Mouse (Mus musculus) embryonic facial prominence, embryonic 13.5 days (tissue): ENCODE measurements around the gene Nhp2. TPM values are rescaled to one million over a fixed set of nuclear protein-coding genes. Genes with fewer than 3 reads are reported as not detected.
A peak's percentile ranks its signal among the peaks of the same experiment; 100 is the strongest.
"Not testable (repeated sequence)": the region's sequence is repeated elsewhere in the genome, so short reads cannot be mapped to it uniquely, and the experiment has no call there.

Source experiments
- ATAC-seq: fragments of 200-750 bp; cut with Nextera tagmentation; 2 replicates; pipeline ENCODE4 v1.8.0; 2017; ENCODE audit warnings: low read depth; ENCODE audit not compliant: insufficient number of reproducible peaks, insufficient read depth, low FRiP score, low TSS enrichment
- H3K27ac ChIP-seq: fragments of 300-500 bp; sonication (generic); 2 replicates; pipeline ENCODE4 v1.5.1; 2015; ENCODE audit warnings: moderate library complexity, mild to moderate bottlenecking, inconsistent platforms
- H3K27me3 ChIP-seq: fragments of 300-500 bp; sonication (generic); 2 replicates; pipeline ENCODE4 v1.6.1; 2015; ENCODE audit warnings: mild to moderate bottlenecking, inconsistent platforms
- H3K36me3 ChIP-seq: fragments of 300-500 bp; sonication (generic); 2 replicates; pipeline ENCODE4 v1.6.1; 2015; ENCODE audit warnings: mild to moderate bottlenecking, inconsistent platforms
- H3K4me1 ChIP-seq: fragments of 300-500 bp; sonication (generic); 2 replicates; pipeline ENCODE4 v1.6.1; 2015; ENCODE audit warnings: inconsistent platforms
- H3K4me2 ChIP-seq: fragments of 300-500 bp; sonication (generic); 2 replicates; pipeline ENCODE4 v1.6.1; 2015; ENCODE audit warnings: moderate library complexity, mild to moderate bottlenecking, inconsistent platforms
- H3K4me3 ChIP-seq: fragments of 300-500 bp; sonication (generic); 2 replicates; pipeline ENCODE4 v1.5.1; 2015; ENCODE audit warnings: mild to moderate bottlenecking, inconsistent platforms
- H3K9ac ChIP-seq: fragments of 300-500 bp; sonication (generic); 2 replicates; pipeline ENCODE4 v1.6.1; 2015; ENCODE audit warnings: mild to moderate bottlenecking, inconsistent platforms
- H3K9me3 ChIP-seq: fragments of 300-500 bp; sonication (generic); 2 replicates; pipeline ENCODE4 v1.6.1; 2016; ENCODE audit warnings: inconsistent platforms
- WGBS: fragments of 180-500 bp; shearing (Covaris S2); methylation state at CpG from one replicate; pipeline ENCODE4 v1.1.7; 2015; ENCODE audit warnings: mixed read lengths; 5-methylcytosine and 5-hydroxymethylcytosine counted together
- polyA plus RNA-seq: library from polyadenylated mRNA; unstranded; fragments of >200 nt; fragmentation: Nextera tagmentation; extraction: Ambion mirVana; gene quantifications from 2 replicates; pipeline ENCODE4 v1.2.1, GENCODE M21; 2015

The Nhp2 gene
- polyA plus RNA-seq, 1 experiment from 2014 or later = 151 TPM

DNA sequence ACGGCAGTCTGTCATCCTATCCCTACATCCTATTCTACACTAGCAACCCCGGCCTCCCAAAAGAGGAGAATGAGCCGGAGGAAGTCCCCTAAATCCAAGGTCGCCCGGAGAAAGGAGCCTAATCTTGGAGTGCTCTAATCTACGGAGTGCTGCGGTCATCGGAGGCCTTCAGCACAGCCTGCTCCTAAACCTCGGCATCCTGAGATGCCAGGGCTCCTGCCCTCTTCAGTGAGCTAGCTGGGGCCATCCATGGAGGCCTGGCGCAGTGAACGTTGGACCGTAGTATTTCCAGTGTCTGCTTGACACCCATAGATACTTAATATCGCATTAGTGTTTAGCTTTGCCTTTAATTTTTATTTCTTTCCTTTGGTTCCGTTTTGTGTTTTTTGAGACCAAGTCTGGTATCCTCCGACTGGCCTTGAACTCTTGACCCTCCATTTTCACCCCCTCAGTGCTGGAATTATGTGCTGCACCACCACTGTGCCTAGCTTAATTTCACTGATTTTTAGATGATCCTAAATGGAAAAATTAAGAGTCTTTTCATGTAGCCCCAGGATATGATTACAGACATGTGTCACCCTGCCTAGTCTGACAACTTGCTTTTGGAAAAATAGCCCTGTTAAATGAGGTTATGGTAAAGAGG is 12.3 kb upstream of the Nhp2 start:
- peak overlapping the region; percentile 100 for H3K9ac ChIP-seq
- H3K4me1 ChIP-seq = peaks cover 33% of the 10 kb centered on the region
- H3K36me3 ChIP-seq = peaks cover 32% of the 10 kb centered on the region
- peak overlapping the region; percentile 88 for H3K4me2 ChIP-seq
- H3K27ac ChIP-seq = peak overlapping the region; percentile 85
- H3K9me3 ChIP-seq = no peaks in the 10 kb centered on the region
- ATAC-seq = peak; percentile 16; the same call in 1 of the 2 replicates
- H3K27me3 ChIP-seq = no peaks in the 10 kb centered on the region
- 9% methylated on average over 15 of the region's 15 CpGs for whole genome bisulfite sequencing
- peak overlapping the region; percentile 97 for H3K4me3 ChIP-seq

GRCm38 (mm10) chr11:51609266-51609909 is 10.1 kb upstream of the Nhp2 start:
- H3K4me1 ChIP-seq = peaks cover 17% of the 10 kb centered on the region
- no peak overlapping the region for H3K9ac ChIP-seq
- H3K27ac ChIP-seq = no peak overlapping the region
- no peaks in the 10 kb centered on the region for H3K27me3 ChIP-seq
- peaks cover 10% of the 10 kb centered on the region for H3K36me3 ChIP-seq
- no peak overlapping the region for H3K4me3 ChIP-seq
- H3K9me3 ChIP-seq = no peaks in the 10 kb centered on the region
- ATAC-seq = no peak
- H3K4me2 ChIP-seq = no peak overlapping the region
- 79% methylated on average over 3 of the region's 3 CpGs for WGBS

- 88% methylated on average over 5 of the region's 5 CpGs for WGBS
- not testable (repeated sequence) for H3K9ac ChIP-seq, H3K27ac ChIP-seq, H3K27me3 ChIP-seq, H3K36me3 ChIP-seq, H3K4me2 ChIP-seq, H3K4me3 ChIP-seq, H3K9me3 ChIP-seq, ATAC-seq
- H3K4me1 ChIP-seq = peaks cover 17% of the 10 kb centered on the region
These were observed 9.6 kb upstream of the Nhp2 start for GRCm38 (mm10) chr11:51609940-51610339.

DNA sequence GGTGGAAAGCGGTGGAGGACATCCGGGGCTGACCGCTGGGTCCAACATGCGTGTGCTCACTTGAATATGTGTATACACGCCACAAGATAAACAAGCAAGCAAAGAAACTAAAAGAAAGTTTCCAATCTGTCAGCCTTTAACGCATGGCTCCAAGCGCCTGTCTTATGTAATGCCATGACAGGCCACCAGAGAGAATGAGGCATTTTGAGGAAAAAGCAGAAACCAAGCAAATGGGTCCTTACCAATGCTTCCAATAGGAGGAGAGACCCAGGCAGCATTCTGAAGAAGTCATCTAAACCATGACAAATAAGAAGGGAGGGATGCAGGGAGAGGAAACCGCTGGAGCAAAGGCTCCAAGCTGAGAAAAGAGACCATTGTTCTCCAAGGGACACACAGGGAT is 5.3 kb upstream of the Nhp2 start:
- Histone ChIP-seq H3K9ac (0 out of 2 replicates have a peak overlapping the region, but pooled peaks have one; percentile 77), H3K4me3 (no peak overlapping the region), H3K9me3 (no peaks in the 10 kb centered on the region), H3K27ac (0 out of 2 replicates have a peak overlapping the region, but pooled peaks have one; percentile 85), H3K36me3 (no peaks in the 10 kb centered on the region), H3K4me2 (no peak overlapping the region), H3K4me1 (peaks cover 18% of the 10 kb centered on the region), H3K27me3 (no peaks in the 10 kb centered on the region)
- 75% methylated on average over 8 of the region's 8 CpGs for WGBS
- no peak for ATAC-seq

DNA sequence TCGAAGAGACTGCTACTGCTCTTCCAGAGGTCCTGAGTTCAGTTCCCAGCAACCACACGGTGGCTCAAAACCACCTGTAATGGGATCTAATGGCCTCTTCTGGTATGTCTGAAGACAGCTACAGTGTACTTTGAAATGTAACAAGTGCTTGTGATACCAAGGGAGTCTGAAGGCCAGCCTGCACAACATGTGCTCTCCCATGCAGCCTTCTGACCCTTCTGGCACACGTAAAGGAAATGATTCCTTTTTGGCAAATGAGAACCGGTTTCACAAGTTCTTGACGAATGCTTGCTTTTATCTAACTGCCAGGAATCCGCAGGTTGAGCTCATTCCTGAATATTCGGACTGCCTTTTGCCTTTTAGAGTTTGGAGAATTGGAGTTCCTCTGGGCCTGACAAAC is 4.4 kb upstream of the Nhp2 start:
- WGBS = 41% methylated on average over 7 of the region's 7 CpGs
- H3K36me3 ChIP-seq = no peaks in the 10 kb centered on the region
- no peaks in the 10 kb centered on the region for H3K9me3 ChIP-seq
- ATAC-seq = no peak
- H3K9ac ChIP-seq = peak overlapping the region; percentile 77
- peak overlapping the region; percentile 73 for H3K4me2 ChIP-seq
- no peaks in the 10 kb centered on the region for H3K27me3 ChIP-seq
- peak overlapping the region; percentile 45 for H3K4me3 ChIP-seq
- H3K4me1 ChIP-seq = peaks cover 18% of the 10 kb centered on the region
- peak overlapping the region; percentile 85 for H3K27ac ChIP-seq

DNA sequence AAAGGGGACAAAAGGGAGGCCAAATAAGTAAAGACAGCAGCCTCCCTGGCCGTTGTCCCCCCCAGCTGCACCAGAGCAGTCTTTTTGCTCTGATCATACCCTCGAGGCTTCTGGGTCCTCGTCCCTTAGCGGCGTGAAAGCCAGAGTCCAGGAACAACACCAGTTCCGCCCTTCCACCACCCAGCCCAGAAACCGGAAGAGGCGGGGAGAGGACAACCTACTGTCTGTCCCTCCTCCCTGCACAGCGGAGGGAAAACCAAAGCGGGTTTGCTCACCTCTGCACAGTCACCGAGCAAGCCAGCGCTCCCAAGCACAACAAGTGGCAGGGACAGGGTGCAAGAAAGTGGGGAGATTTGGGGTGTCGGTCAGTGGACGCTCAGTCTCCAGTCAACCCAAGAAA is 3.9 kb upstream of the Nhp2 start:
- Histone ChIP-seq H3K36me3 (no peaks in the 10 kb centered on the region), H3K27me3 (no peaks in the 10 kb centered on the region), H3K27ac (peak overlapping the region; percentile 85), H3K9ac (peak overlapping the region; percentile 77), H3K9me3 (no peaks in the 10 kb centered on the region), H3K4me2 (peak overlapping the region; percentile 73), H3K4me3 (peak overlapping the region; percentile 45), H3K4me1 (peaks cover 23% of the 10 kb centered on the region)
- no peak for ATAC-seq
- 1% methylated on average over 14 of the region's 14 CpGs for WGBS

GRCm38 (mm10) chr11:51616113-51616512 is 3.4 kb upstream of the Nhp2 start:
- peak overlapping the region; percentile 77 for H3K9ac ChIP-seq
- peaks cover 28% of the 10 kb centered on the region for H3K4me1 ChIP-seq
- H3K9me3 ChIP-seq, H3K36me3 ChIP-seq, H3K27me3 ChIP-seq, ATAC-seq: not testable (repeated sequence)
- peak overlapping the region; percentile 45 for H3K4me3 ChIP-seq
- peak overlapping the region; percentile 85; the same call in 1 of the 2 replicates for H3K27ac ChIP-seq
- WGBS = 89% methylated on average over 7 of the region's 7 CpGs
- H3K4me2 ChIP-seq = peak overlapping the region; percentile 73

DNA sequence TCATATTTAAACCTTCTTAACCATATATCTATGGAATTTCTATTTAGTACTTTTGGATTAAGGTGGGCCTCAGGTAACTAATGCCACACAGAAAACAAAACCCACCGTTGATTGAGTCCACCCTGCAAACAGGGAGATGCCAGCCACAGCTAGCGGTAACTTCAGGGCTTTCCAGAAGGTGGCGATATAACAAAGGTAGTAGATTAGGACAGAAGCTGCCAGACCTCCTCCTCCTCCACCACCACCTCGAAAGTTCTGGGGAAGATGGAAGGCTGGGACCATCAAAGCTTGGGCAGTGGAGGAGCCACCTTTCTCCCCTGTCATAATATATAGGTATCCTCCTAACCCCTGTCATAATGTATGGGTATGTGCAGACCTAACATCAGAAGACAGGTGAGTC is 1.8 kb upstream of the Nhp2 start:
- Histone ChIP-seq H3K27ac (no peak overlapping the region), H3K36me3 (peaks cover 15% of the 10 kb centered on the region), H3K4me2 (no peak overlapping the region), H3K27me3 (no peaks in the 10 kb centered on the region), H3K4me3 (no peak overlapping the region), H3K9me3 (no peaks in the 10 kb centered on the region), H3K9ac (no peak overlapping the region), H3K4me1 (peaks cover 31% of the 10 kb centered on the region)
- WGBS = 5% methylated on average over 4 of the region's 4 CpGs
- no peak for ATAC-seq

GRCm38 (mm10) chr11:51618894-51619408 is 584 bp upstream of the Nhp2 start:
- WGBS = 58% methylated on average over 8 of the region's 8 CpGs
- Histone ChIP-seq H3K4me1 (peaks cover 31% of the 10 kb centered on the region), H3K27me3 (no peaks in the 10 kb centered on the region), H3K9ac (peak overlapping the region; percentile 80; the same call in 1 of the 2 replicates), H3K4me2 (peak overlapping the region; percentile 72), H3K36me3 (peaks cover 28% of the 10 kb centered on the region), H3K4me3 (peak overlapping the region; percentile 83), H3K27ac (no peak overlapping the region), H3K9me3 (no peaks in the 10 kb centered on the region)
- ATAC-seq = no peak

- H3K36me3 ChIP-seq = peaks cover 39% of the 10 kb centered on the region
- no peak for ATAC-seq
- WGBS = 1% methylated on average over 11 of the region's 11 CpGs
- H3K9ac ChIP-seq = peak overlapping the region; percentile 80
- H3K27ac ChIP-seq = no peak overlapping the region
- peaks cover 23% of the 10 kb centered on the region for H3K4me1 ChIP-seq
- no peaks in the 10 kb centered on the region for H3K9me3 ChIP-seq
- H3K4me3 ChIP-seq = peak overlapping the region; percentile 83
- H3K27me3 ChIP-seq = no peaks in the 10 kb centered on the region
- H3K4me2 ChIP-seq = peak overlapping the region; percentile 72
These were observed 549 bp downstream of the Nhp2 start for GRCm38 (mm10) chr11:51620084-51620483.

DNA sequence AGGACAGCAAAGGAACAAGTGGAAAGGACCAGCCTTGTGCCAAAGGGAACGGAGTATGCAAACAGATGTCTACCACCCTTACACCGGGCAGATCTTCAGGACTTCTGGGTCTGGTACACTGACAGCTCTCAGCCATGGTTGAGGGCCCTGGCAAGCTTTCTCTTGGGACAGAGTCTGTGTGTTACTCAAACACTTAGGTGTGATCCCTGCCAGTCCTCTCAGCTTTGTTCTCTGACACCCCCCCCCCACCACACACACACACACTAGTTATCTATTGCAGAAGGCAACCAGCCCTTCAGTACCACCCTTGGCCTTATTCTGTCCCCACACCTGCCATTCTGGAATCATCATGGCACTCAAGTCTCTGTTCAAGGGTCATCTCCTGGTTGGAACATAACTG is 2.2 kb downstream of the Nhp2 start:
- H3K4me3 ChIP-seq = no peak overlapping the region
- H3K9me3 ChIP-seq = no peaks in the 10 kb centered on the region
- H3K9ac ChIP-seq = no peak overlapping the region
- H3K36me3 ChIP-seq = peaks cover 54% of the 10 kb centered on the region
- H3K4me2 ChIP-seq = no peak overlapping the region
- peaks cover 13% of the 10 kb centered on the region for H3K4me1 ChIP-seq
- no peak for ATAC-seq
- 90% methylated on average over 2 of the region's 2 CpGs for WGBS
- no peak overlapping the region for H3K27ac ChIP-seq
- no peaks in the 10 kb centered on the region for H3K27me3 ChIP-seq

- Histone ChIP-seq H3K9me3 (no peaks in the 10 kb centered on the region), H3K36me3 (peaks cover 67% of the 10 kb centered on the region), H3K4me2 (no peak overlapping the region), H3K27ac (no peak overlapping the region), H3K4me1 (peaks cover 13% of the 10 kb centered on the region), H3K4me3 (no peak overlapping the region), H3K27me3 (no peaks in the 10 kb centered on the region), H3K9ac (no peak overlapping the region)
- no peak for ATAC-seq
- 82% methylated on average over 7 of the region's 7 CpGs for WGBS
These were observed 3.5 kb downstream of the Nhp2 start for GRCm38 (mm10) chr11:51622971-51623491.
